Mouse (Mus musculus): ENCODE measurements around the gene Fam126b.
"Not testable (repeated sequence)": the region's sequence is repeated elsewhere in the genome, so short reads cannot be mapped to it uniquely, and the experiment has no call there.

Gene Fam126b

GRCm38 (mm10) chr1:58586171-58586997 is at the start of gene Fam126b, which contains the start of gene Ndufb3:
TSS of gene Fam126b (minus strand) at chr1:58586323.
TSS of gene Ndufb3 (plus strand) at chr1:58586384.
- DNase-seq = peak; percentile 95

- DNase-seq = not testable (repeated sequence)
Measured at GRCm38 (mm10) chr1:58628847-58629246, 42.7 kb upstream of the Fam126b start.

DNA sequence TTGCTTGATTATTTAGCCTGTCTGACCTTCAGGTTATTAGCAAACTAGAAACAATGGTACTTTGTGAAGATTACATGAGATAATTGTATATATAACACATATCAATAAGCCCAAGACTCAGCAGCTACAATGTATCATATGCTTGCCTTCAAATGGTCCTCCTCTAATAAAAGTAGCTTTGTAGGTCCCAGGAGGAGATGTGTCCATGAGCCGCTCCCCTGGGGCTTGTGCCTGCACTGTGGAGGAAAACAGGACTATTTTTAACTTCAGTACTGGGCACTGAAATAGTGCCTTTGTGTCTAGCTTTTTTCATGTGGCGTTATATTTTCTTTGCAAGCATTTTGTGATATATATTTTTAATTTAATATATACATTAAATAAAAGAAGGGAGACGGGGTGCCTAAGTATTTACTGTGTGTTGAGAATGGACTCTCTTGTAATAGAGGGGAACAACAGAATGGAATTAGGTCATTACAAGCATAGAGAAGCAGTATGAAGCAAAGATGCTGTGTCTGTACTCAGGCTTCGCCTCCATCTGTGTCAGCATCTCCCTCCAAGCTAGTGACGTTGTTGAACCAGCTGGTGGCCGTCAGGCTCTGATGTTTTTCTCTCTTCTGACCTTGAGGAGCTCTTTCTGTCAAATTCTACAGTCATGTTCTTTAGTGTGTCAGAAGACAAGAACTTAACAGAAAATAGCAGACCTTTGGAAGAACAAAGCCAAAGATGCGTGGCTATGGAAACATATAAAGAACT is 36.0 kb upstream of the Fam126b start:
- DNase-seq = peak; percentile 44

GRCm38 (mm10) chr1:58621251-58621650 is 35.1 kb upstream of the Fam126b start:
- no peak for DNase-seq

- no peak for DNase-seq
Measured at GRCm38 (mm10) chr1:58618766-58619165, 32.6 kb upstream of the Fam126b start.

GRCm38 (mm10) chr1:58617978-58618668 is 32.0 kb upstream of the Fam126b start:
- DNase-seq = no peak

DNA sequence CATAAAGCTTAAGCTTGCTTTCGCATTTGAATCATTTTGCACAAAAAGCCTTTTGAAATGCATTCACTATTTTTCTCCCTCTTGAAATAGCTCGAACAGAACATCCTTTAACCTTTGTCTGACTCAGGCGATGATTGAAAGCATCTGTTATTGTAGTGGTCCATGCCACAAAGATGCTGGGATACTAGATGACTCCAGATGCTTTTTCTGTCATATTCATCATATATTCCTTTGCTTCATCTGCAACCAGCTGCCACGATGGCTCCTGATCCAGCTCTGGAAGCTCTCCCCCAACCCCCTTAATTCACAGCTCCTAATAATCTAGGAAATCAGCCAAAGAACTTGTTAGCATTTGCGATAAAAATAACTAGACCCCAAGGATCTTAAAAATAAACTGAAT is 31.0 kb upstream of the Fam126b start:
- DNase-seq = no peak

- DNase-seq = no peak
Measured at GRCm38 (mm10) chr1:58616176-58616575, 30.1 kb upstream of the Fam126b start.

- no peak for DNase-seq
Measured at GRCm38 (mm10) chr1:58615146-58615545, 29.0 kb upstream of the Fam126b start.

DNA sequence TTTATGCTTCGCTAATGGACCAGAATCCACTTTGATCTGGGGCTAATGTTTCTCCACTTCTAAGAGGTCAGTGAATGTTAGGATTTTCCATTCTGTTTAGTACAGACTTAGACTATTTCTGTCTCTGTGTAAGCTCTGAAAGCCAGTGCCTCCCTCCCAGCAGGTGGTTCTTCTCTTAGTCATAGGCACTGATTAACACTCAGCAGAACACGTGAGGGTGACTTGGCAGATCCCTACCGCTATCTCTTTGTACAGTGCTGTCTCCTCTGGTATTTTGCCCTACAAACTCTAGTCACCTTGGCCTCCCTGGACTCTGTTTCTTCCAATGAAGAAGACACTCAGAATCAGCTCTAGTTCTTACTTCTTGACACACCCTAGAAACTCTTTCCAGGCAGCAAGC is 28.3 kb upstream of the Fam126b start:
- DNase-seq = no peak

- DNase-seq = no peak
Measured at GRCm38 (mm10) chr1:58613786-58614185, 27.7 kb upstream of the Fam126b start.

DNA sequence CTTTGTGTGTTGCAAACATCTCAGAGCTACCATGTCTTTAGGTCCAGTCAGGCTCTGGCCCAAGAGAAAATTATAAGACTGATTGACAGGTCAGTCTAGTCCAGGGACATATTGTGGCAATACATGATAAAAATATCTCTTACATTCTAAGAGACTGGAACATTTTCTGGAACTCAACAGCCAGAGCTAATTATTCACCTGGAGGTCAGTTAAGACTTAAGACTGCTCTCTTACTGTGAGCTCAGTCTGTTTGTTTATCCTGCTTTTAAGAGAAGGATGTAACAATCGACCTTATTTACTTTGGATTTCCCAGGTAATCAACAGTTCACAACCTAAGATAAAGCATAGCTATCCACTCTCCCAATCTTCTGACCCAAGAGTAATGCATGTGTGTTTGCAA is 24.5 kb upstream of the Fam126b start:
- no peak for DNase-seq

GRCm38 (mm10) chr1:58610166-58610565 is 24.0 kb upstream of the Fam126b start:
- no peak for DNase-seq

- DNase-seq = not testable (repeated sequence)
Measured at GRCm38 (mm10) chr1:58609591-58609990, 23.5 kb upstream of the Fam126b start.

DNA sequence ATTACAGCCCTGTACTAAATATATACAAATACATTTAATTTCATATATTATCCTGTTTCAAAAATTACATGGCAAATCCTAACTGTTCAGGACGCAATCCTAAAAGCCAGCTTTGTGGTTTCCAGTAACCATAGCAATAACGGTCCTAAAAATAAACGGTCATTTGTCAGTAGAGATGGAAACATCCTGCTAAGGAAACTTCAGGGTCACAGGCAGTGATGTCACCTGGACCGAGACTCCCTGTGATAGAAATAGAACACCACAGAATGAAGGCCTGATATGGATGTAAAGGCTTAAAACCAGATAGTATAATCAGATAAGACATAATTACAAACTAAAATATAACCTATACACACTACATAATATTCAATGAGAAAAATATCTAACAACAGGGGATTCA is 17.6 kb upstream of the Fam126b start:
- DNase-seq = no peak

DNA sequence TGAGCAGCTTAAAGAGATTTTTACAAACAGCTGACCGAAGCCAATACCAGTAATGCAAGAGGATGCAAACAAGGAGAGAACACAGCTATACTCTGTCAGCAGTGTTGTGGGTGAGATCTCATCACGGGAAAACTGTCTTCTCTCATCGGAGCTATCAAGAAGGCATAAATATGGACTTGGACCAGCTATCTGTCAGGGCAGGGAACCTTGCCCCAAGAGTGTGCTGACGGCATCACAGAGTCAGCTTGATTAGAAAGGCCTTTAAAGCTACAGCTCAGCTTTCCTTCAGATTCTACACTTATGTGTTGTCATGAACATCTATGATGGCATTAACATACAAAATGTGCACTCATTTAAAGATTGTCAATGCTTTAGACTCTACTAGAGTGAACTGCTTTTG is 16.6 kb upstream of the Fam126b start:
- no peak for DNase-seq

- DNase-seq = no peak
Measured at GRCm38 (mm10) chr1:58587491-58587890, 1.4 kb upstream of the Fam126b start.

- DNase-seq = peak; percentile 2
Measured at GRCm38 (mm10) chr1:58585373-58586170, 551 bp downstream of the Fam126b start.

- DNase-seq = peak; percentile 5
Measured at GRCm38 (mm10) chr1:58584271-58584670, 1.9 kb downstream of the Fam126b start.

- DNase-seq = no peak
Measured at GRCm38 (mm10) chr1:58582611-58583010, 3.5 kb downstream of the Fam126b start.

DNA sequence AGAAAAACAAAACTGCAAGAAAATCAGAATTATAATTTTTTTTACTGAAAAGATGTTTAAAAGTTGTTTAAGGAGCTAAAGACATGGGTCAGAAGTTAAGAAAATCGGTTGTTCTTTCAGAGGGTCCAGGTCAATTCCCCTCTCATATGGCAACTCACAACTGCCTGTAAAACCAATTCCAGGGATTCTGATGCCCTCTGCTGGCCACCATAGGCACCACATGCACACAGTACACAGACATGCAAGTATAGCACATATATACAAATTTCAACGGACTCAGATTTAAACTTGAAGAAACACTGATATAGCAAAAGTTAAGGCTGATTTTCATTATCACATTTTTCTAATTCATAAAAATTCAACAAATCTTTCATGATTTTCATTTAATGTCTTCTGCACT is 6.9 kb downstream of the Fam126b start:
- peak; percentile 28 for DNase-seq

- no peak for DNase-seq
Measured at GRCm38 (mm10) chr1:58570437-58570836, 15.7 kb downstream of the Fam126b start.

Data from retina, postnatal 1 day (tissue).